Mouse (Mus musculus) forebrain, embryonic 14.5 days (tissue): ENCODE measurements around the gene Bcl11a. TPM values are rescaled to one million over a fixed set of nuclear protein-coding genes. Genes with fewer than 3 reads are reported as not detected.

Experiments
- polyA plus RNA-seq: library from polyadenylated mRNA; unstranded; fragments of >200 nt; fragmentation: Nextera tagmentation; extraction: Ambion mirVana; gene quantifications from 2 replicates; pipeline ENCODE4 v1.2.1, GENCODE M21; 2014

Gene Bcl11a
- polyA plus RNA-seq, 1 experiment from 2014 or later = 148 TPM

Other genes starting within 250 kb of the Bcl11a start
- 28.9 and 31.6 TPM in 2 replicates for gene Papolg, start 182.8 kb upstream of the Bcl11a start, polyA plus RNA-seq
- 0.32 and 0.41 TPM in 2 replicates for gene A830031A19Rik, start 3.0 kb upstream of the Bcl11a start, polyA plus RNA-seq